Mouse (Mus musculus) MEL (cell line): ENCODE measurements around the gene Zfp609. TPM values are rescaled to one million over a fixed set of nuclear protein-coding genes. Genes with fewer than 3 reads are reported as not detected.
A peak's percentile ranks its signal among the peaks of the same experiment; 100 is the strongest.

Experiments
- DNase-seq: peaks from one replicate; pipeline ENCODE4 v3.0.0; 2011; ENCODE audit warnings: low read depth, low spot score
- H3K27ac ChIP-seq: 2 replicates; pipeline ENCODE4 v1.5.1; 2012; ENCODE audit warnings: low read depth, mild to moderate bottlenecking, control low read depth, low read length, moderate library complexity; ENCODE audit not compliant: control insufficient read depth
- H3K27me3 ChIP-seq, 2 experiments: fragments of 150-350 bp in 1 of 2; sonication (generic) in 1 of 2; 2 replicates each; pipeline ENCODE4 v1.6.1; 2012; ENCODE audit warnings: low read length in 2 of 2, mild to moderate bottlenecking in 2 of 2, improper control_type of control experiment in 1 of 2, moderate library complexity in 1 of 2; ENCODE audit not compliant: insufficient read depth in 2 of 2, control insufficient read depth in 1 of 2
- H3K36me3 ChIP-seq, 2 experiments: 2 replicates each; pipeline ENCODE4 v1.6.1; 2012 to 2014; ENCODE audit warnings: low read length in 2 of 2, improper control_type of control experiment in 1 of 2, inconsistent platforms in 1 of 2, mild to moderate bottlenecking in 1 of 2; ENCODE audit not compliant: insufficient read depth in 2 of 2, control insufficient read depth in 1 of 2
- H3K4me1 ChIP-seq, 2 experiments: fragments of 150-350 bp in 1 of 2; sonication (generic) in 1 of 2; 2 replicates each; pipeline ENCODE4 v1.6.1; 2012; ENCODE audit warnings: low read length in 2 of 2, improper control_type of control experiment in 1 of 2, mild to moderate bottlenecking in 1 of 2; ENCODE audit not compliant: insufficient read depth in 2 of 2, control insufficient read depth in 1 of 2
- H3K4me3 ChIP-seq, 2 experiments: fragments of 150-350 bp in 1 of 2; sonication (generic) in 1 of 2; 2 replicates each; pipeline ENCODE4 v1.5.1; 2012; ENCODE audit warnings: low read depth in 2 of 2, low read length in 2 of 2, mild to moderate bottlenecking in 2 of 2, moderate library complexity in 2 of 2, control low read depth in 1 of 2, improper control_type of control experiment in 1 of 2; ENCODE audit not compliant: control insufficient read depth in 1 of 2, insufficient read depth in 1 of 2
- H3K79me2 ChIP-seq: 2 replicates; pipeline ENCODE4 v1.6.1; 2012; ENCODE audit warnings: mild to moderate bottlenecking, low read length, moderate library complexity; ENCODE audit not compliant: control insufficient read depth, poor library complexity, insufficient read depth
- H3K9ac ChIP-seq: 2 replicates; pipeline ENCODE4 v1.6.1; 2012; ENCODE audit warnings: low read depth, mild to moderate bottlenecking, control low read depth, low read length, moderate library complexity; ENCODE audit not compliant: control insufficient read depth, poor library complexity, severe bottlenecking
- H3K9me3 ChIP-seq: fragments of 150-350 bp; sonication (generic); replicated peaks from 2 replicates; pipeline ENCODE4 v1.6.1; 2012; ENCODE audit warnings: mild to moderate bottlenecking, low read length, improper control_type of control experiment, moderate library complexity; ENCODE audit not compliant: insufficient read depth
- BHLHE40 ChIP-seq: IDR thresholded peaks from 2 replicates; pipeline ENCODE4 v1.6.1; 2012; ENCODE audit warnings: low read depth, mild to moderate bottlenecking, inconsistent platforms, low read length, improper control_type of control experiment, borderline replicate concordance
- CHD1 ChIP-seq: IDR thresholded peaks from 2 replicates; pipeline ENCODE4 v1.6.1; 2012; ENCODE audit warnings: low read depth, mild to moderate bottlenecking, inconsistent platforms, low read length, improper control_type of control experiment
- CHD2 ChIP-seq: IDR thresholded peaks from 2 replicates; pipeline ENCODE4 v1.6.1; 2011; ENCODE audit warnings: low read length, improper control_type of control experiment
- CTCF ChIP-seq, 3 experiments: IDR thresholded peaks in 2 of 3; conservative IDR thresholded peaks in 1 of 3; 2 replicates each; pipeline ENCODE4 v1.5.1; 2011 to 2012; ENCODE audit warnings: low read length in 3 of 3, low read depth in 2 of 3, mild to moderate bottlenecking in 2 of 3, improper control_type of control experiment in 1 of 3, inconsistent platforms in 1 of 3, mixed read lengths in 1 of 3, moderate library complexity in 1 of 3; ENCODE audit not compliant: control insufficient read depth in 1 of 3, insufficient read depth in 1 of 3, poor library complexity in 1 of 3, severe bottlenecking in 1 of 3
- E2F4 ChIP-seq: IDR thresholded peaks from 2 replicates; pipeline ENCODE4 v1.6.1; 2011; ENCODE audit warnings: low read depth, low read length, improper control_type of control experiment, borderline replicate concordance
- ELF1 ChIP-seq: IDR thresholded peaks from 2 replicates; pipeline ENCODE4 v1.6.1; 2014; ENCODE audit warnings: low read depth, mild to moderate bottlenecking, inconsistent platforms, low read length, improper control_type of control experiment, moderate library complexity
- EP300 ChIP-seq, 2 experiments: IDR thresholded peaks; 2 replicates each; pipeline ENCODE4 v1.6.1; 2011; ENCODE audit warnings: improper control_type of control experiment in 2 of 2, low read length in 2 of 2, low read depth in 1 of 2, mild to moderate bottlenecking in 1 of 2
- ETS1 ChIP-seq: IDR thresholded peaks from 2 replicates; pipeline ENCODE4 v1.6.1; 2012; ENCODE audit warnings: low read depth, mild to moderate bottlenecking, inconsistent platforms, low read length, improper control_type of control experiment, moderate library complexity
- GABPA ChIP-seq: IDR thresholded peaks from 2 replicates; pipeline ENCODE4 v1.6.1; 2012; ENCODE audit warnings: low read depth, mild to moderate bottlenecking, inconsistent platforms, low read length, improper control_type of control experiment, moderate library complexity
- GATA1 ChIP-seq: IDR thresholded peaks from 2 replicates; pipeline ENCODE4 v1.6.1; 2011; ENCODE audit warnings: low read depth, low read length, improper control_type of control experiment
- HCFC1 ChIP-seq: IDR thresholded peaks from 2 replicates; pipeline ENCODE4 v1.6.1; 2012; ENCODE audit warnings: low read depth, mild to moderate bottlenecking, inconsistent platforms, low read length, improper control_type of control experiment, moderate library complexity
- JUND ChIP-seq: IDR thresholded peaks from 2 replicates; pipeline ENCODE4 v1.6.1; 2011; ENCODE audit warnings: low read depth, mild to moderate bottlenecking, improper control_type of control experiment, low read length
- KAT2A ChIP-seq: conservative IDR thresholded peaks from 2 replicates; pipeline ENCODE4 v1.6.1; 2012; ENCODE audit warnings: low read depth, low read length, improper control_type of control experiment, inconsistent platforms
- MAFK ChIP-seq: IDR thresholded peaks from 2 replicates; pipeline ENCODE4 v1.6.1; 2011; ENCODE audit warnings: low read depth, mild to moderate bottlenecking, low read length, improper control_type of control experiment, borderline replicate concordance
- MAX ChIP-seq: IDR thresholded peaks from 2 replicates; pipeline ENCODE4 v1.6.1; 2011; ENCODE audit warnings: low read length, improper control_type of control experiment
- MAZ ChIP-seq: IDR thresholded peaks from 2 replicates; pipeline ENCODE4 v1.6.1; 2012; ENCODE audit warnings: low read depth, mild to moderate bottlenecking, inconsistent platforms, low read length, improper control_type of control experiment
- MEF2A ChIP-seq: IDR thresholded peaks from 2 replicates; pipeline ENCODE4 v1.6.1; 2014; ENCODE audit warnings: low read depth, mild to moderate bottlenecking, inconsistent platforms, low read length, improper control_type of control experiment; ENCODE audit not compliant: poor library complexity, insufficient replicate concordance, severe bottlenecking; ENCODE audit errors: extremely low read depth
- MXI1 ChIP-seq: IDR thresholded peaks from 2 replicates; pipeline ENCODE4 v1.6.1; 2011; ENCODE audit warnings: mild to moderate bottlenecking, low read depth, low read length, improper control_type of control experiment
- MYB ChIP-seq: IDR thresholded peaks from 2 replicates; pipeline ENCODE4 v1.6.1; 2011; ENCODE audit warnings: mild to moderate bottlenecking, low read depth, low read length, improper control_type of control experiment
- MYC ChIP-seq: IDR thresholded peaks from 2 replicates; pipeline ENCODE4 v1.6.1; 2011; ENCODE audit warnings: low read depth, mild to moderate bottlenecking, low read length, improper control_type of control experiment, moderate library complexity
- NELFE ChIP-seq: IDR thresholded peaks from 2 replicates; pipeline ENCODE4 v1.6.1; 2011; ENCODE audit warnings: low read depth, low read length, improper control_type of control experiment
- NRF1 ChIP-seq: IDR thresholded peaks from 2 replicates; pipeline ENCODE4 v1.6.1; 2014; ENCODE audit warnings: low read depth, mild to moderate bottlenecking, inconsistent platforms, low read length, improper control_type of control experiment, moderate library complexity; ENCODE audit not compliant: poor library complexity, insufficient read depth, severe bottlenecking
- POLR2A ChIP-seq, 2 experiments: IDR thresholded peaks; 2 replicates each; pipeline ENCODE4 v1.6.1; 2011 to 2012; ENCODE audit warnings: low read length in 2 of 2, mild to moderate bottlenecking in 2 of 2, control low read depth in 1 of 2, improper control_type of control experiment in 1 of 2, low read depth in 1 of 2, moderate library complexity in 1 of 2; ENCODE audit not compliant: control insufficient read depth in 1 of 2, insufficient read depth in 1 of 2, poor library complexity in 1 of 2
- POLR2AphosphoS2 ChIP-seq: IDR thresholded peaks from 2 replicates; pipeline ENCODE4 v1.6.1; 2011; ENCODE audit warnings: low read length, improper control_type of control experiment
- POLR2AphosphoS5 ChIP-seq: IDR thresholded peaks from 2 replicates; pipeline ENCODE4 v1.6.1; 2012; ENCODE audit warnings: low read depth, borderline replicate concordance, mild to moderate bottlenecking, inconsistent platforms, low read length, moderate library complexity, mixed read lengths
- RAD21 ChIP-seq: IDR thresholded peaks from 2 replicates; pipeline ENCODE4 v1.6.1; 2011; ENCODE audit warnings: mild to moderate bottlenecking, low read depth, low read length, improper control_type of control experiment
- RCOR1 ChIP-seq: IDR thresholded peaks from 2 replicates; pipeline ENCODE4 v1.6.1; 2012; ENCODE audit warnings: low read depth, mild to moderate bottlenecking, inconsistent platforms, low read length, improper control_type of control experiment
- SIN3A ChIP-seq: IDR thresholded peaks from 2 replicates; pipeline ENCODE4 v1.6.1; 2012; ENCODE audit warnings: low read length, improper control_type of control experiment, inconsistent platforms
- SMC3 ChIP-seq: IDR thresholded peaks from 2 replicates; pipeline ENCODE4 v1.6.1; 2011; ENCODE audit warnings: low read depth, low read length, improper control_type of control experiment
- TAL1 ChIP-seq: IDR thresholded peaks from 2 replicates; pipeline ENCODE4 v1.6.1; 2012; ENCODE audit warnings: mild to moderate bottlenecking, inconsistent platforms, low read length, moderate library complexity, mixed read lengths
- TBP ChIP-seq: IDR thresholded peaks from 2 replicates; pipeline ENCODE4 v1.8.0; 2011; ENCODE audit warnings: low read depth, low read length, improper control_type of control experiment
- TCF12 ChIP-seq: IDR thresholded peaks from 2 replicates; pipeline ENCODE4 v1.6.1; 2014; ENCODE audit warnings: low read depth, mild to moderate bottlenecking, inconsistent platforms, low read length, improper control_type of control experiment, moderate library complexity
- UBTF ChIP-seq: IDR thresholded peaks from 2 replicates; pipeline ENCODE4 v1.6.1; 2012; ENCODE audit warnings: low read depth, mild to moderate bottlenecking, inconsistent platforms, low read length, improper control_type of control experiment, moderate library complexity, borderline replicate concordance; ENCODE audit not compliant: insufficient read depth
- USF1 ChIP-seq: IDR thresholded peaks from 2 replicates; pipeline ENCODE4 v1.6.1; 2014; ENCODE audit warnings: low read depth, mild to moderate bottlenecking, inconsistent platforms, low read length, improper control_type of control experiment, moderate library complexity
- USF2 ChIP-seq, 2 experiments: IDR thresholded peaks; 2 replicates each; pipeline ENCODE4 v1.6.1; 2011 to 2012; ENCODE audit warnings: improper control_type of control experiment in 2 of 2, low read length in 2 of 2, borderline replicate concordance in 1 of 2, inconsistent platforms in 1 of 2, low read depth in 1 of 2, mild to moderate bottlenecking in 1 of 2; ENCODE audit not compliant: insufficient read depth in 1 of 2
- ZC3H11A ChIP-seq: IDR thresholded peaks from 2 replicates; pipeline ENCODE4 v1.6.1; 2012; ENCODE audit warnings: low read depth, mild to moderate bottlenecking, inconsistent platforms, low read length, improper control_type of control experiment
- ZKSCAN1 ChIP-seq: IDR thresholded peaks from 2 replicates; pipeline ENCODE4 v1.6.1; 2012; ENCODE audit warnings: low read depth, mild to moderate bottlenecking, inconsistent platforms, low read length, improper control_type of control experiment, moderate library complexity
- ZMIZ1 ChIP-seq: IDR thresholded peaks from 2 replicates; pipeline ENCODE4 v1.6.1; 2012; ENCODE audit warnings: low read depth, mild to moderate bottlenecking, inconsistent platforms, low read length, improper control_type of control experiment, moderate library complexity
- polyA plus RNA-seq, 2 experiments: library from polyadenylated mRNA; stranded (reverse) in 1 of 2; unstranded in 1 of 2; fragments of >175 nt in 1 of 2; fragments of >200 nt in 1 of 2; gene quantifications; 2 replicates each; pipeline versions ENCODE4 v1.2.1 to v1.2.4; 2012; ENCODE audit warnings: low replicate concordance in 2 of 2, low read depth in 1 of 2; ENCODE audit not compliant: insufficient read length in 2 of 2, insufficient read depth in 1 of 2, missing spikeins in 1 of 2
- total RNA-seq: library from RNA; depleted of rRNA; stranded (reverse); fragments of 300-350 nt; gene quantifications from 2 replicates; pipeline ENCODE4 v1.2.3, GENCODE M21; 2012

Gene Zfp609
- total and polyA plus RNA-seq, 3 experiments = 2.9 to 26.5 TPM; not detected in 1

DNA sequence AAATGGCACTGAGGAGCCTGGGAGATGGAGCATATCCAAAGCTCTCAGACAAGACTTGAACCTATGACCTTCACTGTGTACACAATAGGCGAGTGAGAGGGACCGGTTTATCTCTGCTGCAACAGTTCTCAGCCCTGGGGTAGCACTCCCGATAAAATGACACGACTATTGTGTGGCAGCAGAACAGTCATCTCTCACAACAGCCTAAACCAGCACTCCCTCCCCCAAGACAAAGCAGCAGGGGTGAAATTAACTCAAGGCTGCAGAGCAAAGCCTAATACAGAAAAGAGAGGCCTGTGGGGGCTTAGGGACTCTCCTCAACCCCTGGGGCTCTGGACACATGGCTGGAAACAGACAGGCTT is 1.2 kb downstream of the Zfp609 start:
- Histone ChIP-seq H3K27me3 (no peaks in the 10 kb centered on the region), H3K9me3 (no peaks in the 10 kb centered on the region), H3K36me3 (peaks cover 0 to 46% of the 10 kb centered on the region in 2 experiments; a peak in 2 of 4 replicates), H3K4me1 (peaks cover 16 to 23% of the 10 kb centered on the region in 2 experiments), H3K4me3 (peak overlapping the region; percentile 53 to 63), H3K9ac (peak overlapping the region; percentile 94), H3K79me2 (peaks cover 34% of the 10 kb centered on the region), H3K27ac (peak overlapping the region; percentile 71)
- DNase-seq = peak; percentile 76
- TF ChIP-seq CHD1 (no peak), RCOR1 (no peak), CTCF (IDR thresholded peaks at IDR 0.05 in 2 of 3, conservative IDR thresholded peaks at IDR 0.05 in 1 of 3; ENCODE audit: control insufficient read depth in 1 of 3, insufficient read depth in 1 of 3, low read depth in 2 of 3, low read length in 3 of 3, poor library complexity in 1 of 3, severe bottlenecking in 1 of 3) (no peak), GATA1 (peak; percentile 60; the same call in 1 of the 2 replicates), MYC (0 out of 2 replicates have a peak, but pooled peaks have one; percentile 7), ZKSCAN1 (no peak), SIN3A (peak; percentile 37; the same call in 1 of the 2 replicates), NRF1 (no peak), ZC3H11A (no peak), UBTF (no peak), BHLHE40 (no peak), ZMIZ1 (no peak), MEF2A (no peak), MAFK (no peak), SMC3 (no peak), USF2 (IDR thresholded peaks at IDR 0.05; ENCODE audit: borderline replicate concordance in 1 of 2, insufficient read depth in 1 of 2, low read depth in 1 of 2, low read length in 2 of 2) (no peak), EP300 (IDR thresholded peaks at IDR 0.05; ENCODE audit: low read depth in 1 of 2, low read length in 2 of 2) (peak in 1 of 2 experiments; percentile 52; a peak in 2 of 4 replicates), MXI1 (no peak; the same call in 1 of the 2 replicates), CHD2 (no peak), POLR2AphosphoS5 (no peak), MYB (no peak), ELF1 (no peak), TAL1 (peak; percentile 51), RAD21 (no peak), JUND (no peak), GABPA (no peak), MAZ (no peak), POLR2A (IDR thresholded peaks at IDR 0.05; ENCODE audit: control insufficient read depth in 1 of 2, insufficient read depth in 1 of 2, low read depth in 1 of 2, low read length in 2 of 2, poor library complexity in 1 of 2) (no peak), HCFC1 (no peak), TCF12 (peak; percentile 44; the same call in 1 of the 2 replicates), MAX (no peak), POLR2AphosphoS2 (no peak), ETS1 (no peak), E2F4 (no peak), TBP (no peak), KAT2A (no peak), USF1 (no peak), NELFE (no peak)
